Mouse (Mus musculus) embryonic facial prominence, embryonic 13.5 days (tissue): ENCODE measurements around the gene Lemd1. TPM values are rescaled to one million over a fixed set of nuclear protein-coding genes. Genes with fewer than 3 reads are reported as not detected.

Source experiments
- ATAC-seq: fragments of 200-750 bp; cut with Nextera tagmentation; 2 replicates; pipeline ENCODE4 v1.8.0; 2017; ENCODE audit warnings: low read depth; ENCODE audit not compliant: insufficient number of reproducible peaks, insufficient read depth, low FRiP score, low TSS enrichment
- H3K27ac ChIP-seq: fragments of 300-500 bp; sonication (generic); 2 replicates; pipeline ENCODE4 v1.5.1; 2015; ENCODE audit warnings: moderate library complexity, mild to moderate bottlenecking, inconsistent platforms
- H3K27me3 ChIP-seq: fragments of 300-500 bp; sonication (generic); 2 replicates; pipeline ENCODE4 v1.6.1; 2015; ENCODE audit warnings: mild to moderate bottlenecking, inconsistent platforms
- H3K36me3 ChIP-seq: fragments of 300-500 bp; sonication (generic); 2 replicates; pipeline ENCODE4 v1.6.1; 2015; ENCODE audit warnings: mild to moderate bottlenecking, inconsistent platforms
- H3K4me1 ChIP-seq: fragments of 300-500 bp; sonication (generic); 2 replicates; pipeline ENCODE4 v1.6.1; 2015; ENCODE audit warnings: inconsistent platforms
- H3K4me2 ChIP-seq: fragments of 300-500 bp; sonication (generic); 2 replicates; pipeline ENCODE4 v1.6.1; 2015; ENCODE audit warnings: moderate library complexity, mild to moderate bottlenecking, inconsistent platforms
- H3K4me3 ChIP-seq: fragments of 300-500 bp; sonication (generic); 2 replicates; pipeline ENCODE4 v1.5.1; 2015; ENCODE audit warnings: mild to moderate bottlenecking, inconsistent platforms
- H3K9ac ChIP-seq: fragments of 300-500 bp; sonication (generic); 2 replicates; pipeline ENCODE4 v1.6.1; 2015; ENCODE audit warnings: mild to moderate bottlenecking, inconsistent platforms
- H3K9me3 ChIP-seq: fragments of 300-500 bp; sonication (generic); 2 replicates; pipeline ENCODE4 v1.6.1; 2016; ENCODE audit warnings: inconsistent platforms
- WGBS: fragments of 180-500 bp; shearing (Covaris S2); methylation state at CpG from one replicate; pipeline ENCODE4 v1.1.7; 2015; ENCODE audit warnings: mixed read lengths; 5-methylcytosine and 5-hydroxymethylcytosine counted together
- polyA plus RNA-seq: library from polyadenylated mRNA; unstranded; fragments of >200 nt; fragmentation: Nextera tagmentation; extraction: Ambion mirVana; gene quantifications from 2 replicates; pipeline ENCODE4 v1.2.1, GENCODE M21; 2015

Lemd1 gene
- polyA plus RNA-seq, 1 experiment from 2014 or later, result 1.2 TPM

GRCm38 (mm10) chr1:132168115-132168767 is 23.0 kb upstream of the Lemd1 start:
- no peaks in the 10 kb centered on the region; the same call in 1 of the 2 replicates for H3K9me3 ChIP-seq
- H3K9ac ChIP-seq, result no peak overlapping the region
- peak overlapping the region; percentile 57 for H3K4me2 ChIP-seq
- no peaks in the 10 kb centered on the region for H3K36me3 ChIP-seq
- H3K27me3 ChIP-seq, result peaks cover 31% of the 10 kb centered on the region
- peaks cover 8% of the 10 kb centered on the region; the same call in 1 of the 2 replicates for H3K4me1 ChIP-seq
- no peak for ATAC-seq
- 9% methylated on average over 12 of the region's 12 CpGs for WGBS
- H3K27ac ChIP-seq, result no peak overlapping the region
- H3K4me3 ChIP-seq, result peak overlapping the region; percentile 27

- H3K4me3 ChIP-seq, result no peak overlapping the region
- H3K4me1 ChIP-seq, result peaks cover 8% of the 10 kb centered on the region; the same call in 1 of the 2 replicates
- H3K4me2 ChIP-seq, result no peak overlapping the region
- 50% methylated on average over 6 of the region's 6 CpGs for WGBS
- no peak overlapping the region for H3K27ac ChIP-seq
- peaks cover 16% of the 10 kb centered on the region; the same call in 1 of the 2 replicates for H3K27me3 ChIP-seq
- no peak for ATAC-seq
- H3K9ac ChIP-seq, result no peak overlapping the region
- H3K36me3 ChIP-seq, result no peaks in the 10 kb centered on the region
- no peaks in the 10 kb centered on the region; the same call in 1 of the 2 replicates for H3K9me3 ChIP-seq
These were observed 20.5 kb upstream of the Lemd1 start for GRCm38 (mm10) chr1:132170698-132171097.

- H3K9ac ChIP-seq, result no peak overlapping the region
- 29% methylated on average over 1 of the region's 2 CpGs for WGBS
- no peak overlapping the region for H3K27ac ChIP-seq
- peaks cover 16% of the 10 kb centered on the region; the same call in 1 of the 2 replicates for H3K27me3 ChIP-seq
- peaks cover 8% of the 10 kb centered on the region; the same call in 1 of the 2 replicates for H3K4me1 ChIP-seq
- H3K9me3 ChIP-seq, result no peaks in the 10 kb centered on the region
- H3K4me3 ChIP-seq, result no peak overlapping the region
- no peaks in the 10 kb centered on the region for H3K36me3 ChIP-seq
- ATAC-seq, result no peak
- no peak overlapping the region for H3K4me2 ChIP-seq
These were observed 19.6 kb upstream of the Lemd1 start for GRCm38 (mm10) chr1:132171619-132172018.

GRCm38 (mm10) chr1:132186303-132186702 is 4.9 kb upstream of the Lemd1 start:
- Histone ChIP-seq H3K36me3 (no peaks in the 10 kb centered on the region), H3K4me1 (peaks cover 18% of the 10 kb centered on the region), H3K27me3 (peaks cover 52% of the 10 kb centered on the region), H3K4me3 (no peak overlapping the region), H3K9ac (no peak overlapping the region), H3K9me3 (no peaks in the 10 kb centered on the region), H3K4me2 (no peak overlapping the region), H3K27ac (no peak overlapping the region)
- no peak for ATAC-seq
- 77% methylated on average over 4 of the region's 4 CpGs for WGBS

GRCm38 (mm10) chr1:132188442-132189066 is 2.7 kb upstream of the Lemd1 start:
- ATAC-seq, result no peak
- Histone ChIP-seq H3K27me3 (peaks cover 73% of the 10 kb centered on the region), H3K9me3 (no peaks in the 10 kb centered on the region), H3K4me3 (no peak overlapping the region), H3K4me1 (peaks cover 36% of the 10 kb centered on the region), H3K9ac (no peak overlapping the region), H3K4me2 (no peak overlapping the region), H3K27ac (no peak overlapping the region), H3K36me3 (no peaks in the 10 kb centered on the region)
- WGBS, result 38% methylated on average over 9 of the region's 9 CpGs

- 43% methylated on average over 4 of the region's 4 CpGs for WGBS
- H3K4me1 ChIP-seq, result peaks cover 39% of the 10 kb centered on the region
- peaks cover 77% of the 10 kb centered on the region for H3K27me3 ChIP-seq
- no peak overlapping the region for H3K4me2 ChIP-seq
- no peak for ATAC-seq
- no peaks in the 10 kb centered on the region for H3K9me3 ChIP-seq
- H3K27ac ChIP-seq, result no peak overlapping the region
- no peak overlapping the region for H3K9ac ChIP-seq
- H3K36me3 ChIP-seq, result no peaks in the 10 kb centered on the region
- H3K4me3 ChIP-seq, result no peak overlapping the region
These were observed 2.0 kb upstream of the Lemd1 start for GRCm38 (mm10) chr1:132189231-132189630.

GRCm38 (mm10) chr1:132190040-132190513 is 1.2 kb upstream of the Lemd1 start:
- Histone ChIP-seq H3K4me2 (peak overlapping the region; percentile 98), H3K27ac (0 out of 2 replicates have a peak overlapping the region, but pooled peaks have one; percentile 8), H3K4me3 (peak overlapping the region; percentile 61), H3K9ac (peak overlapping the region; percentile 72), H3K9me3 (no peaks in the 10 kb centered on the region), H3K36me3 (no peaks in the 10 kb centered on the region), H3K27me3 (peaks cover 85% of the 10 kb centered on the region), H3K4me1 (peaks cover 39% of the 10 kb centered on the region)
- no peak for ATAC-seq
- WGBS, result under 1% methylated on average over 40 of the region's 50 CpGs

- ATAC-seq, result no peak
- Histone ChIP-seq H3K9ac (peak overlapping the region; percentile 72), H3K4me3 (peak overlapping the region; percentile 61), H3K9me3 (no peaks in the 10 kb centered on the region), H3K27me3 (peaks cover 91% of the 10 kb centered on the region), H3K27ac (0 out of 2 replicates have a peak overlapping the region, but pooled peaks have one; percentile 8), H3K4me2 (peak overlapping the region; percentile 98), H3K36me3 (no peaks in the 10 kb centered on the region), H3K4me1 (peaks cover 41% of the 10 kb centered on the region)
- WGBS, result under 1% methylated on average over 53 of the region's 62 CpGs
These were observed 574 bp upstream of the Lemd1 start for GRCm38 (mm10) chr1:132190621-132191092.

GRCm38 (mm10) chr1:132191786-132192680 is 802 bp downstream of the Lemd1 start:
- no peak for ATAC-seq
- peaks cover 95% of the 10 kb centered on the region for H3K27me3 ChIP-seq
- peak overlapping the region; percentile 72 for H3K9ac ChIP-seq

GRCm38 (mm10) chr1:132193806-132194205 is 2.6 kb downstream of the Lemd1 start:
- Histone ChIP-seq H3K4me2 (no peak overlapping the region), H3K9me3 (no peaks in the 10 kb centered on the region), H3K4me1 (peaks cover 55% of the 10 kb centered on the region), H3K4me3 (no peak overlapping the region), H3K36me3 (no peaks in the 10 kb centered on the region), H3K9ac (no peak overlapping the region), H3K27ac (no peak overlapping the region), H3K27me3 (peaks cover 95% of the 10 kb centered on the region)
- no peak for ATAC-seq
- 69% methylated on average over 3 of the region's 3 CpGs for WGBS

More at GRCm38 (mm10) chr1:132191786-132192680, 802 bp downstream of the Lemd1 start:
- Histone ChIP-seq H3K4me2 (peak overlapping the region; percentile 98), H3K9me3 (no peaks in the 10 kb centered on the region), H3K4me3 (peak overlapping the region; percentile 61), H3K36me3 (no peaks in the 10 kb centered on the region), H3K27ac (peak overlapping the region; percentile 33; the same call in 1 of the 2 replicates), H3K4me1 (peaks cover 55% of the 10 kb centered on the region)
- 5% methylated on average over 16 of the region's 16 CpGs for WGBS

- H3K4me1 ChIP-seq, result peaks cover 54% of the 10 kb centered on the region
These were observed 3.4 kb downstream of the Lemd1 start for GRCm38 (mm10) chr1:132194624-132195023.

More at GRCm38 (mm10) chr1:132194624-132195023, 3.4 kb downstream of the Lemd1 start:
- H3K27ac ChIP-seq, result no peak overlapping the region
- H3K9ac ChIP-seq, result no peak overlapping the region
- WGBS, result 48% methylated on average over 3 of the region's 3 CpGs
- no peaks in the 10 kb centered on the region for H3K36me3 ChIP-seq
- ATAC-seq, result no peak
- H3K9me3 ChIP-seq, result no peaks in the 10 kb centered on the region
- no peak overlapping the region for H3K4me2 ChIP-seq
- H3K27me3 ChIP-seq, result peaks cover 95% of the 10 kb centered on the region
- H3K4me3 ChIP-seq, result no peak overlapping the region
